Mouse (Mus musculus) heart, postnatal 14 days (tissue): ENCODE measurements at regions not wholly inside any gene's neighbourhood (a gene's known extent, or its start where the extent isn't known, plus 50 kb on each side); places are given as distances from the start of the nearest gene placed in this dataset.
"Not testable (repeated sequence)": the region's sequence is repeated elsewhere in the genome, so short reads cannot be mapped to it uniquely, and the experiment has no call there.

ENCODE experiments used
- DNase-seq, 2 experiments: peaks; one replicate each; pipeline ENCODE4 v3.0.0; 2021 to 2022
- intact Hi-C: fragments of 180-260 bp; cut with DNase I; formaldehyde crosslinking; loops from one replicate; pipeline ENCODE4 v1.15.1; 2025

DNA sequence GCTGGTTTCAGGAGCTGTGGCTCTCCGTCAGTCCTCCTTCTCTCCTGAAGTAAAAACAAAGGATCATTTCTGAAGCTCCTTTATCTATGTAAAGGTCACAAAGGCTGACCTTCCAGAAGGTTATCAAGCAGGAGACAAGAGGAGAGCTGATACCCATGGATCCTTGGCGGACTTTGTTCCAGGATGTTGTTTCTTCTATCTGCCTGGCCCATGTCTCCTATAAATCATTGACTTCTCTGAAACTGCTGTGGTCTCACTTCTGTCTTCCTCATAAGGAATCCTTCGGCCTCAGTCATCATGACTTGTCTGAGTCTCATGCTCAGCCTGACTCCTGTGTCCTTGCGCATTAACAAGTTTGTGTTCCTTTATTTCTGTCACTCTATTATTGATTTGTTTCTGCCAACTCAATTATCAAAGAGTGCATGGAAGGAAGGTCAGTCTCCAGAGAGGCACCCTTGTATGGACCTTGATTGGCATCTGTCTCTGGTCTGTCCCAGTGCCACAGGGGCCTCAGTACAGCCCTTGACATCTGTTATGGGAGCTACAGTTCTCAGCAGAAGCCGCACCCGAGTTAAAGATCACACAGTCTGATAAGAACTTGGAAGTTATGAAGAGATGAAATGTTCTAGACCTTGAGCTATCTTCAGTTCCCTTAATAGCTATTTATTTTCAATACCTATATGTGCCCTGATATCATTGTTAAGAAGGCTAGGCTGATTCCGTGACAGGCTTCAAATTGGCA is 53.2 kb upstream of the Dazl start:
- DNase-seq = no peak
- intact Hi-C loops = no loop called here

DNA sequence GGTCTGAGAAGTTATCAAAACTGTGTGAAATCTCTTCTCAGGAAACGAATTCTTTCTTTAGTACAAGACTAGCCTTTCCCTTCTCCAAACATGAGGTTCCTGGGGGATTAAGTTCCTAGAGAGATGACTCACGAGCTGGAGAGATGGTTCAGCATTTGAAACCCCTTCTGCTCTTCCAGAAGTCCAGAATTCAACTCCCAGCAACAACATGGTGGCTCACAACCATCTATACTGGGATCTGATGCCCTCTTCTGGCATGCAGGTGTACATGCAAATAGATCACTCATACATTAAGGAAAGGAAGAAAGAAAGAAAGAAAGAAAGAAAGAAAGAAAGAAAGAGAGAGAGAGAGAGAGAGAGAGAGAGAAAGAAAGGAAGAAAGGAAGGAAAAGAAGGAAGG is 60.4 kb upstream of the Dazl start:
- not testable (repeated sequence) for DNase-seq

DNA sequence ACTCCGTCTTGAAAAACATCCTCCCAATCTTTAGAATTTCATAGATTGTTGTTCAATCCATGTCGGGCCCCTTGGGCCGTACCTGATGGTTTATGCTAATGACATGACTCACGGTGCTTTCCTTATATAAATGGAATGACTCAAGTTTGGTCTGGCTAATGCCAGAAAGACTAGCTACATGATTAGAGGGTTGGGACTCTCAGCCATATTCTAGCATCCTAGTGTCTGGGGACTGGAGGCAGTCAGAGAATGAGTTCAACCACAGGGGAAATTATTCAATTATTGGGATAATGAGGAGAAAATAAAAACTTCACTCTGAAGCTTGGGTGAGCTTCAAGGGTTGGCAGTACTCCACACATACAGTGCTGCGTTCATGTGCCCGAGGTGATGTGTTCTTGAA is 60.9 kb upstream of the Dazl start:
- intact Hi-C loops = no loop called here

More for the DNA sequence above, 60.4 kb upstream of the Dazl start:
- intact Hi-C loops = not testable (repeated sequence)

DNA sequence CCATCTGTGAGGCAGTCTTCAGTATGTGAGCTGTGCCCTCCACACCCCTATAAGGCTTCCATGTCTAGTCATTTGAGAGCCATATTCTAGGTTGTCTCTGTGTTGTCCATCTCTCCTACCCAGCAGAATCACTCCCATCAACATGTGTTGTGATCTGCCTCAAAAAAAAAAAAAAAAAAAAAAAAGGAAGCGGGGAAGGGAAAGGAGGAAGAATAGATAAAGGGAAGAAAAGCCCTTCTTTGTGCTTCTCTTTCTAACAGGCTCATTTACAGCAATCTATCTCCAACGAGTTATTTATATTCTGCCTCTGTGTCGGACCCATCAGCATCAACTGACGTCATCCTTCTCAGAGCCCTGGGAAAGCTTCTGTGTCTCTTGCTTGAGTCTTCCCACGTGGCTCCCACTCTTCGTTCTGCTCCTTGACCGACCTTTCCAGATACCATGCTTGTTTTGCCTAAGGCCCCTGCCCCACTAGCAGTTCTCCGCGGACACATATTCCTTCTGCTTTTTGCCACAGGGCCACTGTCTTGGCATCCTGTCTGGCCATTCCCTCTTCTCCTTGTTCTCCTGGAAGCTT is 68.3 kb upstream of the Dazl start:
- intact Hi-C loops = no loop called here
- DNase-seq = no peak

More for the DNA sequence above, 60.9 kb upstream of the Dazl start:
- DNase-seq = no peak

GRCm38 (mm10) chr17:50365396-50365795 is 72.0 kb upstream of the Dazl start:
- intact Hi-C loops = no loop called here
- DNase-seq = no peak

DNA sequence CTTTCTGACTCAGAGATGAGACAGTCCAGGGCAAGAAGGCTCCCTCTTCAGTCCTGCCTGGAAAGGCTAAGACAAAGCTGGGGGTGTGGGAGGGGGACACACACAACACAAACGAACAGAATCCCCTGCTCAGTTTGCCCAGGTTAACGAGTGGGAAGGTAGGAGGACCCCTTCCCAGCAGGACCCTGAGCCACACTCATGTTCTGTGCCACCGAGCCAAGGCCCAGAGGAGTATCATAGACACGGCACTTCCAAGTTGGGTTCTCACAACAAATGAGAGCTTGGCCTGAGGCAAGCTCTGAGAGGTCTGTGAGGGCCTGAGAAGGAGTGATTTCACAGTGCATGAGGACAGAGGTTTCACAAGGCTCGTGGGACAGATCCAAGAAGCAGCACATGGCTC is 72.7 kb upstream of the Dazl start:
- intact Hi-C loops = no loop called here
- no peak for DNase-seq

DNA sequence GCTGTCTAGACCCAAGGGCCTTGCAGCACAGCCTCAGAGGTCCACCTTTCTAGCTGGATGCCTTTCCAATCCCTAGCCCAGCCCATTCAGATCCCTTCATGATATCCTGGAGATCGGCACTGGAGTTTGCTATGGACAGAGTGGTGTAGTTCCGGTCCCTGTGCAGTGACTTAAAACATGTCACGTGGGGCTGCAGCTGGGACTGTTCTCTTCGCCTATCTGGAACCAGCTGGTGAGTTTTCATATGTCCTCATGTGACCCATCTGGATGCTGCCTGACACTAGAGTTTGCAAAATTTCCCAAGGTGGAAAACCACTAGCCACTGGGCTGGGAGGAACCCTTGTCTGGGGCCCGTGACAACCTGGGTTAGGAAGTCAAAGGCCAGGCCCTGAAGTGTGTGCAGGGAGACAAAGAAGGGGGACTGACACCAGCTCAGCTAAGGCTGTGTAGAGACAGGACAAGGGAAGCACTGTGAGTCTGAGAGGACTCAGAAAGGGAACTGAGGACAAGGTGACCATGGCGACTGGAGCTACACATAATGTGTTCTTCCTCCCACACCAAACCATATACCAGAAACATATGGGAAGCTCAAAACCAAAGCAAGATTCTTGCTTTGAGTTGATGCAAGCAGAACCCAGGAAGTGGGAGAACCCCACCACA is 75.9 kb upstream of the Dazl start:
- DNase-seq = peak; percentile 40 to 55
- intact Hi-C loops = no loop called here

DNA sequence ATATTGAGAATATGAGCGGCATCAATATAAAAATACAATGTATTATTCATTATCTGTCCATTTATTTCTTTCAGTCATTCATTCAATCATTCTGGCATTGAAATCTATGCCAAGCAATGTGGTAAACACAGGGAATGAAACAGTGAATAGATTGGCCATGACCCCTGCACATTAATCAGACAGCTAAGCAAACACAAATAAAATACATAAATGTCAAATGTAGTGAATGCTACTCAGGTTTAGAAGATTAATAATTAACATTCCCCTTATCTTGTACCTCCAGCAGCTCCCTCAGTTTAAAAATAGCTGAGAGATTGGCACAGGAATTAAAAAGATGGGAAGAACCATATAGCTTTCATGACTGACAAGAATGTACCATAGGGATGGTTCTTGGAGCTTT is 77.0 kb upstream of the Dazl start:
- no peak for DNase-seq
- intact Hi-C loops = no loop called here

GRCm38 (mm10) chr17:50373496-50374141 is 80.2 kb upstream of the Dazl start:
- DNase-seq = no peak
- intact Hi-C loops = no loop called here

- intact Hi-C loops = no loop called here
Measured at GRCm38 (mm10) chr17:50375465-50375864, 82.0 kb upstream of the Dazl start.

GRCm38 (mm10) chr17:50376708-50377107 is 83.3 kb upstream of the Dazl start:
- intact Hi-C loops = no loop called here
- no peak for DNase-seq

More at GRCm38 (mm10) chr17:50375465-50375864, 82.0 kb upstream of the Dazl start:
- no peak for DNase-seq

- intact Hi-C loops = no loop called here
- no peak for DNase-seq
Measured at GRCm38 (mm10) chr17:50378141-50378727, 84.8 kb upstream of the Dazl start.

DNA sequence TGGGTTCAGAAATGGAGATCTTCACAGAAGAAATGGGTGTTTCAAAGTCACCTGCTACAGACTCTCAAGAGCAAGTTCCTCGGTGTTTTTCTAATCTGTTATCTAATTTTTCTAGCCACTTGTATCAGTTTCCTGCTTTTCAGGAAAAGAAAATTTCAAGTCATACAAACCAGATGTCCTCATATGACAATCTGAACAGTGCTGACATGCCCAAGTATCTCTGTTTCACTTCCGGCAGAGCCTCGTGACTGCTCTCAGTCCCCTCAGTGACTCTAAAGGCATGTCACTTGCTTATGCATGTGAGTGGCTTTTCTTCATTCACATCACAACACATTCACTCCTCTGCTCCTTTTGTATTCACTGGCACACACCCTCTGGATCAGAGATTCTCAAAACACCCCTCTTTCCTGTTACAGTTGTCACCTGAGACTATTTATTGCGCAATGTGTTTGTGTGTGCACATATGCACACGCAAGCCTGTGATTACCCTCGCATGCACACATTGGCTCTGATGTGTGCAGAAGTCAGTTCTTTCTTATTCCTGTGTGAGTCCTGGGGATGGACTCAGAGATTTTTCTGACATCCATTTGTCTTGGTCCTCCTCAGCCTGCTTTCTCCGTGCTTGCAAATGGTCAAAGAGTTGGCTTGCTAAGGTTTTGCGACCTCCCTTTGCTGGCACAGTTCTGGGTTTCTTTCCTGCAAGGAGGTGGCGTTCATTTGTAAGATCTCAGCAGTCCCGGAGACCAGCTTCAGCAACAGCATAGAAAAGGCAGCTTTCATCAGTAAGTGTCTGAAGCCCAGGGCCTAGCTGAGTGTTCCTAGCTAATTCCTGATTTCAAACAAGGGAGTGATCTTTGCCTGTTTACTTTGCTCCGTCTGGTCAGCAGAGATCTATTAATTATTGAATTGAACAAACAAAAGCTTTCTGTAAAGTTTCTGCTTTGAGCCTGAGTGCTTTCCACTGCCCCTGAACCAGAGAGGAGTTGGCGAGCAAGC is 95.6 kb upstream of the Dazl start:
- no peak for DNase-seq
- intact Hi-C loops = no loop called here

DNA sequence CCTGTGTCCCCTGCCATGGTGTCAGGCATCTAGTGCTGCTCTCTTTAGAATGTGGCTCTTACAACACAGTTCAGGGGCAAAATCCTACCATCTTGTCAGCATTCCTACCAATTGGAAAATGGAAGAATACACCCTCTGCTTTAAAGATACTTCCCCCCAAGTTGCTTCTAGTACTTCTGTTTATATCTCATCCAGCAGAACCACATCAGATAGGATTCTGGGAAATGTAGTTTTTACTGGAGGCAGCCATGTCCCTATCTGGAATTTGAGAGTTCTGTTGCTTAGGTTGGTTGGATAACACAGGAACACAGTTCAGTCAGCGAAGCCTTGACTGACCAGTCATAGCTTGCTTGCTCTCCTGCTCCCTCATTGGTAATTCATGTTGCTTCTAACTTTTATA is 96.7 kb upstream of the Dazl start:
- DNase-seq = no peak
- intact Hi-C loops = no loop called here

GRCm38 (mm10) chr17:50391207-50391606 is 97.8 kb upstream of the Dazl start:
- DNase-seq = no peak
- intact Hi-C loops = no loop called here

DNA sequence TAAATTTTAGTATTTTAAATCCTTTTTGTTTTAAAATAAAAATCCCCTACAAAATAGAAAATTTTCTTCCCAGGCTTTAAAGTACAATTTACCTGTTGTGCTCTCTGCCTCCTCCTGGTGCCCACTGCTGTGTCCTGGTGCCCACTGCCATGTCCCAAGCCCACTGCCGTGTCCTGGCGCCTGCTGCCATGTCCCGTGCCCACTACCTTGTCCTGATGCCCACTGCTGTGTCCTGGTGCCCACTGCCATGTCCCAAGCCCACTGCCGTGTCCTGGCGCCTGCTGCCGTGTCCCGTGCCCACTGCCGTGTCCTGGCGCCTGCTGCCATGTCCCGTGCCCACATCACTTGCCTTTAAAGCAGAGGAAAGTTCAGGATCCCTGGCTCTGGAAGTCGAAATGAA is 98.6 kb upstream of the Dazl start:
- intact Hi-C loops = no loop called here
- no peak for DNase-seq

DNA sequence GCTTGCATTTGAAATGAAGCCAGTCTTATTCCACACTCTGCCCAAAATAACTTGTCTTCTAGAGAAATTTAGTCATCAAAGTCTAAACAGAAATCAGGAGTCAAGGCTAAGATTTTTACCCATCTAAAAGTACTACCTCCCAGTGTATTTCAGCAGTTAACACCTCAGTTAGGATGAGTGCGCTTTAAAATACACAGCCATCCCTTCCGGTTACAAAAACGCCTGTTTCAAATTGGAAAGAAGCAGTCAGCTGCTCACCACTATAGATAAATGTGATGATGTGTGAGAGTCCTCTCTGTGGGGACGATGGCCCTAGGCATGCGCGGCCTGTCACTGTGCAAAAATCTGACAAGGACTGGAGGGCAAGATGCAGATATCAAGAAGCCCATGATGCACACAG is 99.0 kb upstream of the Dazl start:
- DNase-seq = no peak
- intact Hi-C loops = no loop called here

DNA sequence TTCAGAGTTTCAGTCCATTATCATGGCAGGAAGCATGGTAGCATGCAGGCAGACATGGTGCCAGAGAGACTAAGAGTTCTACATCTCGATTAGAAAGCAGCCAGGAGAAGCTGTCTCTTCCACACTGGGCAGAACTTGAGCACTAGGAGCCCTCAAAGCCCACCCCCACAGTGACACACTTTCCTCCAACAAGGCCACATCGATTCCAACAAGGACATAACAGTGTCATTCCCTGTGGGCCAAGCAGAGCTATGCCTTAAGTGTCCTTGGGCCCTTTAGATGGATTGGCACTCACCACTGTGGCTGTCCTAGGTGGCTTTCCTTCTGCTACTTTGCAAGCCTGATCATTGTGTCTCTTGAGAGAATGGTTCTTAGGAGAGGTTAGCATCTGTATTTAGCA is 99.5 kb upstream of the Dazl start:
- DNase-seq = no peak
- intact Hi-C loops = no loop called here

GRCm38 (mm10) chr17:50393698-50394097 is 100.3 kb upstream of the Dazl start:
- DNase-seq = peak; percentile 13 to 40
- intact Hi-C loops = no loop called here

GRCm38 (mm10) chr17:50394801-50395200 is 101.4 kb upstream of the Dazl start:
- intact Hi-C loops = no loop called here
- DNase-seq = no peak
